Mouse (Mus musculus) embryonic facial prominence, embryonic 14.5 days (tissue): ENCODE measurements at regions not wholly inside any gene's neighbourhood (a gene's known extent, or its start where the extent isn't known, plus 50 kb on each side); places are given as distances from the start of the nearest gene placed in this dataset.

Experiments used
- ATAC-seq: fragments of 200-750 bp; cut with Nextera tagmentation; 2 replicates; pipeline ENCODE4 v1.8.0; 2017; ENCODE audit warnings: low read depth, moderate number of reproducible peaks, moderate TSS enrichment
- DNase-seq: peaks from one replicate; pipeline ENCODE4 v3.0.0-alpha.2; 2015; ENCODE audit warnings: low spot score
- H3K27ac ChIP-seq: fragments of 300-500 bp; sonication (generic); replicated peaks from 2 replicates; pipeline ENCODE4 v1.5.1; 2014; ENCODE audit warnings: low read depth, mild to moderate bottlenecking, low read length, moderate library complexity
- H3K27me3 ChIP-seq: fragments of 300-500 bp; sonication (generic); replicated peaks from 2 replicates; pipeline ENCODE4 v1.6.1; 2014; ENCODE audit warnings: low read length; ENCODE audit not compliant: control insufficient read depth, insufficient read depth
- H3K36me3 ChIP-seq: fragments of 300-500 bp; sonication (generic); 2 replicates; pipeline ENCODE4 v1.6.1; 2014; ENCODE audit warnings: low read length, mixed read lengths; ENCODE audit not compliant: control insufficient read depth, insufficient read depth
- H3K4me1 ChIP-seq: fragments of 300-500 bp; sonication (generic); 2 replicates; pipeline ENCODE4 v1.6.1; 2014; ENCODE audit warnings: antibody characterized with exemption, low read length; ENCODE audit not compliant: control insufficient read depth, insufficient read depth
- H3K4me2 ChIP-seq: fragments of 300-500 bp; sonication (generic); 2 replicates; pipeline ENCODE4 v1.6.1; 2014; ENCODE audit warnings: low read depth, mild to moderate bottlenecking, low read length, moderate library complexity, mixed read lengths
- H3K4me3 ChIP-seq: fragments of 300-500 bp; sonication (generic); 2 replicates; pipeline ENCODE4 v1.5.1; 2014; ENCODE audit warnings: low read depth, mild to moderate bottlenecking, low read length
- H3K9ac ChIP-seq: fragments of 300-500 bp; sonication (generic); 2 replicates; pipeline ENCODE4 v1.6.1; 2014; ENCODE audit warnings: low read depth, mild to moderate bottlenecking, low read length, moderate library complexity, mixed read lengths
- H3K9me3 ChIP-seq: fragments of 300-500 bp; sonication (generic); 2 replicates; pipeline ENCODE4 v1.6.1; 2016; ENCODE audit warnings: low read length; ENCODE audit not compliant: control insufficient read depth
- WGBS: fragments of 180-500 bp; shearing (Covaris S2); extraction: QIAGEN DNeasy Blood & Tissue Kit; methylation state at CpG from one replicate; pipeline ENCODE4 v1.1.7; 2014; 5-methylcytosine and 5-hydroxymethylcytosine counted together

DNA sequence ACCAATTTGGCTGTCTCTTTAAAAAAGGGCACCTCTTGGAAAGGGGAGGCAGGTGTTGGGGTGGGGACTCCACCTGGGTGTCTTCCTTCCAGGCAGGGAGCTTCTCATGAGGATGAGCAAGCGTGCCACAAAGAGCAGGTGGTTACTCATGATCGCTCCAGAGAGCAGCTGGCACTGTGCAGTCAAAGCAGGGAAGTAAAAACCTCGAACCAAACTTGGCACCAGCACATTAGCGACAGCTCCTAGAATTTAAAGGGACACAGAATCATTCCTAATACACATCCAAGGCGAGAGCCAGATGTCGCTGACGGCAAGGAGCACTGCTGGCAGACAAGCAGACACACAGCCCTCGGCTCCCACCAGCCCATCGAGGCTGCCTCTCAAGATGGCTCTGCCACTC lies 70.4 kb downstream of the Irx5 start:
- Histone ChIP-seq H3K9me3 (no peaks in the 10 kb centered on the region), H3K27ac (no peak overlapping the region), H3K36me3 (no peaks in the 10 kb centered on the region), H3K4me3 (no peak overlapping the region), H3K4me2 (no peak overlapping the region), H3K4me1 (no peaks in the 10 kb centered on the region), H3K9ac (no peak overlapping the region), H3K27me3 (no peaks in the 10 kb centered on the region)
- 67% methylated on average over 9 of the region's 9 CpGs for WGBS
- DNase-seq (peak; percentile 23), ATAC-seq (no peak)

- no peak for DNase-seq
- Histone ChIP-seq H3K4me1 (peaks cover 7% of the 10 kb centered on the region; the same call in 1 of the 2 replicates), H3K4me2 (no peak overlapping the region), H3K36me3 (no peaks in the 10 kb centered on the region), H3K9me3 (no peaks in the 10 kb centered on the region), H3K9ac (no peak overlapping the region), H3K27ac (no peak overlapping the region), H3K4me3 (no peak overlapping the region), H3K27me3 (no peaks in the 10 kb centered on the region)
- no peak for ATAC-seq
- WGBS = 54% methylated on average over 15 of the region's 15 CpGs
Measured at GRCm38 (mm10) chr8:92437075-92437663, 79.7 kb downstream of the Irx5 start.

GRCm38 (mm10) chr8:92438294-92438693 lies 80.9 kb downstream of the Irx5 start:
- ATAC-seq (no peak), DNase-seq (no peak)
- H3K4me2 ChIP-seq = no peak overlapping the region
- WGBS = 41% methylated on average over 9 of the region's 9 CpGs
- H3K36me3 ChIP-seq = no peaks in the 10 kb centered on the region
- no peaks in the 10 kb centered on the region for H3K27me3 ChIP-seq
- no peak overlapping the region for H3K4me3 ChIP-seq
- no peak overlapping the region for H3K9ac ChIP-seq
- H3K9me3 ChIP-seq = no peaks in the 10 kb centered on the region
- no peak overlapping the region for H3K27ac ChIP-seq
- H3K4me1 ChIP-seq = peaks cover 7% of the 10 kb centered on the region; the same call in 1 of the 2 replicates

GRCm38 (mm10) chr8:92439713-92440436 lies 82.5 kb downstream of the Irx5 start:
- DNase-seq = peak; percentile 84
- no peaks in the 10 kb centered on the region for H3K36me3 ChIP-seq
- H3K9ac ChIP-seq = no peak overlapping the region
- H3K4me2 ChIP-seq = no peak overlapping the region
- H3K4me3 ChIP-seq = no peak overlapping the region
- H3K4me1 ChIP-seq = peaks cover 7% of the 10 kb centered on the region; the same call in 1 of the 2 replicates
- ATAC-seq = peak; percentile 83
- WGBS = 35% methylated on average over 9 of the region's 9 CpGs
- peak overlapping the region; percentile 36; the same call in 1 of the 2 replicates for H3K27ac ChIP-seq
- H3K27me3 ChIP-seq = no peaks in the 10 kb centered on the region
- H3K9me3 ChIP-seq = no peaks in the 10 kb centered on the region

GRCm38 (mm10) chr8:92442086-92442485 lies 84.7 kb downstream of the Irx5 start:
- H3K4me3 ChIP-seq = no peak overlapping the region
- no peak overlapping the region for H3K27ac ChIP-seq
- peaks cover 7% of the 10 kb centered on the region; the same call in 1 of the 2 replicates for H3K4me1 ChIP-seq
- no peaks in the 10 kb centered on the region for H3K9me3 ChIP-seq
- no peaks in the 10 kb centered on the region for H3K27me3 ChIP-seq
- no peak overlapping the region for H3K9ac ChIP-seq
- 69% methylated on average over 6 of the region's 6 CpGs for WGBS
- H3K4me2 ChIP-seq = no peak overlapping the region
- no peaks in the 10 kb centered on the region for H3K36me3 ChIP-seq
- ATAC-seq (no peak), DNase-seq (no peak)

DNA sequence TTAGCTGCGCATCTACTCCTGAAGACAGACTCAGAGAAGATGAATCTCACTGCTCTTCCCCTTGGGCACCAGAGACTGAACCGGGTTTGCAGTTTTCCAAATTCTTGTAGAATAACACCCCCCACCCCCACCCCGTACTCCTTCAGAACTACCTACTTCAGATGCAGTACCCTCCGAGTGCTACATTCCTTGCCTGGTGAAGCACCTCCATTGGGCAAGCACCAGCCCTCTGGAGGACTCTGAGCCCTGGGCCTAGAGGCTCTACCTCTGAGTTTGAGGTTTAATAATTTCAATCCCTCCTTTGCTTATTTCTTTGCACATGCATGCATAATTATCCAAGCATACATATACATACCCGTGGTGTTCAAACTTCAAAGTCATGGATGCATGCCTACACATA lies 101.9 kb downstream of the Irx5 start:
- H3K4me2 ChIP-seq = no peak overlapping the region
- H3K27me3 ChIP-seq = peaks cover 29% of the 10 kb centered on the region
- H3K27ac ChIP-seq = no peak overlapping the region
- no peak overlapping the region for H3K9ac ChIP-seq
- peaks cover 2% of the 10 kb centered on the region; the same call in 1 of the 2 replicates for H3K9me3 ChIP-seq
- ATAC-seq = no peak
- no peaks in the 10 kb centered on the region for H3K4me1 ChIP-seq
- no peak overlapping the region for H3K4me3 ChIP-seq
- no peaks in the 10 kb centered on the region for H3K36me3 ChIP-seq
- no peak for DNase-seq
- WGBS = 73% methylated on average over 5 of the region's 5 CpGs

- Histone ChIP-seq H3K4me1 (no peaks in the 10 kb centered on the region), H3K9me3 (peaks cover 3% of the 10 kb centered on the region; the same call in 1 of the 2 replicates), H3K27ac (no peak overlapping the region), H3K9ac (peak overlapping the region; percentile 59), H3K4me2 (peak overlapping the region; percentile 99), H3K27me3 (peaks cover 29% of the 10 kb centered on the region), H3K4me3 (peak overlapping the region; percentile 59), H3K36me3 (no peaks in the 10 kb centered on the region)
- DNase-seq (peak; percentile 63), ATAC-seq (peak; percentile 68)
- WGBS = under 1% methylated on average over 56 of the region's 93 CpGs
Measured at GRCm38 (mm10) chr8:92460129-92460953, 102.9 kb downstream of the Irx5 start.

GRCm38 (mm10) chr8:92469141-92470000 lies 111.9 kb downstream of the Irx5 start:
- no peak overlapping the region for H3K4me3 ChIP-seq
- H3K9me3 ChIP-seq = 0 out of 2 replicates have a peak, but pooled peaks cover under 1% of the 10 kb centered on the region
- no peak overlapping the region for H3K4me2 ChIP-seq
- 0 out of 2 replicates have a peak, but pooled peaks cover 3% of the 10 kb centered on the region for H3K4me1 ChIP-seq
- 32% methylated on average over 19 of the region's 19 CpGs for WGBS
- peak; percentile 28 for DNase-seq
- no peaks in the 10 kb centered on the region for H3K36me3 ChIP-seq
- no peak for ATAC-seq
- H3K27me3 ChIP-seq = no peaks in the 10 kb centered on the region
- no peak overlapping the region for H3K27ac ChIP-seq
- no peak overlapping the region for H3K9ac ChIP-seq
